Mouse (Mus musculus): ENCODE results near the gene Ei24. TPM values are rescaled to one million over a fixed set of nuclear protein-coding genes. Genes with fewer than 3 reads are reported as not detected.

Gene Ei24
- polyA plus RNA-seq (2012; rRNA removed): 30.0 and 31.8 TPM in 2 replicates

DNA sequence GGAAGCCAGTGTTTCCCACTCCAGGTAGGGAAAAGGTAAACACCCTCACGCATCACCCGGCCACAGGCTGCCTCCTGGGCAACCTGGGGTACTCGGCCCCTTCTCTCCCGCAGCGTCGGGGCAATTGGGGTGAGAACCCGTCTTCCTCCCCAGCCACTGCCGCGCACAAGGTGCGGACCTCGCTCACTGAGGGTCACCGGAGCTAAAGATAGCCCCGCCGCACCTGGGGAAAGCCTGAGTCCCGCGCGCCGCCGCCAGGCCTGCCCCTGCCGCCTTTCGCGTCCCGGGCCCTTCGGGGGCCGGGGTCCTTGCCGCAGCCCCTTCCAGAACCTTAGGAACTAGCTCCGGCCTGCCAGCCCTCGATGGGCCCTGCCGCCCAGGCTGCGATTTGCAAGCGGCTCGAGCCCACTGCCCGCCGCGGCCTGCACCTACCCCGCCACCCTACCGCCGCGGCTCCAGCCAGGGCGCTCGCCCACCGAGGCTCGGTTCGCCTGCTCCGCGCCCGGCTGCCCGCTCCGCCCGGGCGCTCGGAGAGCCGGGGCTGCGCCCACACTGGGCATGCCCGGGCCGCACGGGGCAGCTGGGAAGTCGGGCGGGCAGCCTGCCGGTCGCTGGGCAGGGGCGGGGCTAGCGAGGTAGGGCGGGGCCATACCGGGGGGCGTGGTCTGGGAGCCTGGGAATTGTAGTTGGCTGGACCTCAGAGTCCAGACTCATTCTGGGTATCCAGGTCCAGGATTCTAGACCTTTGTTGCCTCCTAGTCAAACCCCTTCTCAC lies at the start of gene Ei24:
TSS of gene Ei24 (minus strand) at position 613 of the 775 bp plus-strand sequence.

DNA sequence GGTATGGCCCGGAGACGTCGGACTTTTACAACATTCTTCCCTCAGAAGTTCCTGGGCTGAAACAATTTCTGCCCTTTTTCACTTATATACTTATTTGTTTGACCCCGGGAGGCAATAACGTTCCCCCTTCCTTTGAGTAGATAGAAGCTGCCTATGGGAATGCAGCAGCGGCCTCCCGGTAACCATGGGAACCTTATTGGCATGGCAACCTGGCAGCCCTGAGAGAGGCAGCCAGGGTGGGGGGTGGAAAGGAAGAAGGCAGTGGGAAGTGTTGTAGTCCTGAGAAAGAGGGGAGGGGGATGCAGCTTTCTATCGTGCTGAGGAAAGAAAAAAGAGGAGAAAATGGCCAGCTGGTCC lies 24.4 kb upstream of the Ei24 start, which contains the start of gene Fez1:
TSS of gene Fez1 (plus strand) at position 221 of the 357 bp plus-strand sequence.

DNA sequence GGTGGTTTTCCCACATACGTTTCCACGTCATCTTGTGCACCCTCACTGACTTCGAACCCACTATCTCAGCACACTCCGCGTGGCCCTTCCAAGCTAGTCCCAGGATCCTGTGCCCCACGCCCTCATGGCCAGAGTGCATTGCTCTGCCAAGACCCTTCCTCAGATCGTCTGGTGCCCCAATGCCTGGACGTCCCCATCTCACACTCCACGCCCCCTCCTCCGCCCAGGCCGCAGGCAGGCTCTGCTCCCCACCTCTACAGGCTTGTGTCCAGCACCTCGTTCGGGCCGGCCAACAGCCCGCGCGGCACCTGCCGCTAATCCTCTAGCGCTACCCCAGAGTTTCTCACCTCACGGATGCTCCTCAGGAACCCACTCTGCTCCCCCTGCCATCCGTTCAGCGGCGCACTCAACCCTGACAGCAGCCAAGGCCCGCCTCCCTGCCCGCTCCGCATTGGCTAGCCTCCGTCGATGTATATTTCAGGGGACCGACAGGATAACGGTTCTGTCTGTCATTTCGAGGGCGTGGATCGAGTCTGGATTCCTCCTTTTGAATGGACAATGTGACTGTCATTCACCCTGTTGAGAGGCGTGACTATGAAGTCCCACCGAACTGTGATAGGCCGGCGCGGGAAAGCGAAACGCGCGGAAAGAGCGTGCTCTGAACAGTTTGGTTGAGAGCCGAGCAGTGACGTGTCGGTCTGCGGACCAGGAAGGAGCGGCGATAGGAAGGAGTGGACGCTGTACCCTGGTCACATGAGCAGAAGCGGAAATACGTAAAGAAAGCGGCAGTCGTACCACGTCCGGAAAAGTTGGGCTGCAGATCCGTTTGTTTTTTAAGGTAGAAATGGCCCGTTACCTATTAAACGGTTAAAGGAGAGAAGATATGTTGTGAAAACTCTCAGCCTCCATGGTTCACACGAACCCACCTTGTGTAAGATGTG lies 29.7 kb downstream of the Ei24 start, which contains the start of gene Stt3a:
TSS of gene Stt3a (minus strand) at position 477 of the 941 bp plus-strand sequence.

Other genes with a start within 250 kb of the Ei24 start
- not detected in 2 replicates for gene Gm17689, start 214.8 kb downstream of the Ei24 start, polyA plus RNA-seq (2012; rRNA removed)
- not detected in 2 replicates for gene A630095E13Rik, start 154.0 kb downstream of the Ei24 start, polyA plus RNA-seq (2012; rRNA removed)
- not detected in 2 replicates for gene Acrv1, start 104.2 kb downstream of the Ei24 start, polyA plus RNA-seq (2012; rRNA removed)
- gene Chek1, start 70.3 kb downstream of the Ei24 start, polyA plus RNA-seq (2012; rRNA removed): 4.3 and 4.6 TPM in 2 replicates
- 123 and 129 TPM in 2 replicates for gene Stt3a, start 29.7 kb downstream of the Ei24 start, polyA plus RNA-seq (2012; rRNA removed)
- 0.07 and 0.08 TPM in 2 replicates for gene Fez1, start 24.5 kb upstream of the Ei24 start, polyA plus RNA-seq (2012; rRNA removed)